Mouse (Mus musculus): ENCODE data around the gene Mab21l2.

The Mab21l2 gene

DNA sequence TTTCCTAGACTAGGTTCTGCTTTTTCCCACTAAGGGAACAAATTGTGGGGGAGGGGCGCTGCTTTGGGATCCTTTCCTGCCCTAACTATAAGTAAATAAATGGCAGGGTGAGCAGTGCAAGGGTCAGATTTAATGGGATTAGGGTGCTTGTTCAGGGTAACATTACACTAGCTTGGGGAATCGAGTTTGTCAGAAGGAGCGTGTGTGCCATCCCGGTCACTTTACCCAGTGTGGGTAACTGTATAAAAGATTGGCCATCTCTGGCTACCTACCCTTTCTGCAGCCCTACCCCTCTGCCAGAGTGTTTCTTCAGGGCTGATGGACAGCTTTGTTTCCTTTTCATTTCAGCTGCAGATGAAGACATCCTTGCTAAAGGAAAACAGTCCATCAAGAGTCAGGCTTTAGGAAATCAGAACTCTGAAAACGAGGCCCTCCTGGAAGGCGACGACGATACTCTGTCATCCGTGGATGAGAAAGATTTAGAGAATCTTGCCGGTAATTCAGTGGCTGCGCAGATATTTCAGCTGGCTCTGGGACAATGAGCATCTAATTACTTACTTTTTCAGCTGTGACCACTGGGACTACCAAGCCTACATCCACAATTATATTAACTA, 8.8 kb downstream of the Mab21l2 start:
- DNase-seq (ENCODE audit: low spot score in 2 of 2), result no peak

DNA sequence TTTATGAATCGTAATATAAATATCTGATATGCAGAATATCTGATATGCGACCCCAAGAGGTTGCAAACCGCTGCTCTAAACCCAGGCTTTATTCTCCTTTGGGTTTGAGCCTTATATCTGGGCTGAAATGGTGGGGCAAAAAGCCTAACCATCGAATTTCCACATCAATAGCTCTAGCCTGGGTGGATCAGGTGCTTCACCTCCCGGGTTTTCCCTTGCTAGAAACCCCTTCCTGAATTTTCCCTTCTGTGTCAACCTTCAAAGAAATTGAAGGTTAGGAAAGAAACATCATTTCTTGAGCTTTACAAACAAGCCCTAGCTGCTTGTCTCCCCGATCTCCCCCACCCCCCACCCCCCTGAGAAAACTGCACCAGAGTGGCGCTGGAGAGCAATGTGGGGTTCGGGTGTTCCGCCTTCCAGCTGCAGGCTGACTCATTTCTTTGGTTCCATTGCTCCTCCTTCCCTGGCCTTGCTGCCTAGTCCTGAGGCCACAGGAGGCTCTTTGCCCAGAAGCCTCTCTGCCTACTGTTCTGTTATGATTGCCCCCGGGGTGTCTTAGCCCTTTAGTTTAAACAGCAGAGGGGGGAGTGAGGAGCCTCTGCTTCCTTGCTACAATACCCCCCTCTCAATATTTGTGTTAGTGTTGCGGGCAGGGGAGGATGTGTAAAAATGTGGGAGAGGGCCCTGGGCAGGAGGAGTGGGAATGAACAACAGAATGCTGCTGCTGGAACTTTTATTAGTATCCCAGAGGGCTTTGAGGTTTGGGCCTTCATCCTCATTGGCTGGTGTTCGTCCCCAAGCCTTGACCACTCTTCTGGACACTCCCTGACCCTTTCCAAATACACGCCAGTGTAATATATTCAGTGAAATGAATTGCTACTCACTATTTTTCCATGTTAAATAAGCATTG, 9.5 kb downstream of the Mab21l2 start:
- no peak for DNase-seq (ENCODE audit: low spot score in 2 of 2)

DNA sequence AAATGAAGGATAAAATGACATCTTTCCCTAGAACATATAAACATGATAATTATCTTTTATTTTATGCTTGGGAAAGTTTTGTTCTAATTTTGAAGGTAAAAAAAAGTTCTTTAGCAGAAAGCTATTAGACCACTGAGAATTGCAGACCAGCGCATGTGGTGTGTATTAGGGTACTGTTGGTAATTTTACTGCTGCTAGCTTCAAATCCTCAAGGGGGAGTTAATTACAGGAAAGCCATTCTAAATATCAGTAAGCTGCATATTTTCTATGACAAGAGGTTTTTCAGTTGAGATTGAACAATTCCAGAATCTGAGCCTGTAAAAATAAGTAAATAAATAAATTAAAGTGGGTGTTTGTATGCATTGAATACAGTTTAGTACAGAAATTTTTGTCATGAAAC, 11.7 kb downstream of the Mab21l2 start:
- no peak for DNase-seq (ENCODE audit: low spot score in 2 of 2)

DNA sequence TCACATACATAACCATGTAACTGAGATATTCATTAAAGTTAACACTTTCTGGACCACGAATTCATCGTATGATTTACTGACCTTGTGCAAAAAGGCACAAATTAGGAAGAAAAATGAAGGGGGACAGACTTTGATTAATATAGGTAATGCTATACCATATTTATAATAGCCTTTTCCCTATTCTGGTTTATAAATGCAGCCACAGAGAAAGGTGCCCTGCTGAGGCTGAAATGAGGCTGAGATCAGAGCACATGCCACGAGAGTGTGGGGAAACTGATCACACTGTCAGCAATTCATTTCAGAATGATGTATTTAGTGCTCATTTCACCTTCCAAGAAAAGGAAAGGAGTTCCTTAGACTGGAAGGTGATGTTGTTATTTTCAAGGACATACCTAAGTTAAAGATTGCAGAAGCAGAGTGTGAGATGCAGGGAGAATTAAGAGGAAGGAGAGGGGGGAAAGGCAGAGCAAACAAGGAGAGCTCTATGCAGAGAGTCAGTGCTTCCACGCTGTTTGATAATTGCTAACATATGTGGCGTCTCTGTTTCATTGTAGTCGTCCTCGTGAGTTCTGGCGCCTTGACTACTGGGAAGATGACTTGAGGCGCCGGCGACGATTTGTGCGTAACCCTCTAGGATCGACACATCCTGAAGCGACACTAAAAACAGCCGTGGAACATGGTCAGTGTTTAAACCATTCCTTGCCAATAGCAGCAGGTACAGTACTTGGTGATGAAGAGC, 16.7 kb downstream of the Mab21l2 start:
- DNase-seq (ENCODE audit: low spot score in 2 of 2), result no peak

DNA sequence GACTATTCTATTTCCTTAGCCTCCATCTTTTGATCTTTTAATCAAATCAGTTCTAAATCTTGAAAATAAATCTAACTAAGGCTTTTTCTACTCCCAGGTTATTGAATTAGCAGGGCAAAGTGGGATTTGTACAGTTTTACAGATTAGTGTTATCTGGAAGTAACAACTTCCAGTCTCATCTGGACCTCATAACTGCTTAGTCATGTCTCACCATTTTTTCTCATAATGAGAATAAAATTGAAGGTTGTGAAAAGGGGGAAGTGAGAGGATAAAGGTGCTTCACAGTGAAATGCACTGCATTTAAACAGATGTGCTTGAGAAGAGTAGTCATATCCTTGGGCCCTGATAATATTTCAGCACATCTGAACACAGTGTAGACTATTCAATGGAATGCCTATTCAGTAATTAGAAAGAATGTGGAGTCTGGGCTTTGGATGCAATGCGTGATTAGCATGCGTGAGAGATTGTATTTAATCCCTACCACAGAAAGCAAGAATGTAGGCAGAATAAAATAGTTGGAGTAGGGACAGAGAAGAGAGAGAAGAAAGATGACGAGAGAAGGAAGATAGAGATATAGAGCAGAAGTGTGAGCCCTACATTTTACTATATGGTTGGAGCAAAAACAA, 25.4 kb downstream of the Mab21l2 start:
- no peak for DNase-seq (ENCODE audit: low spot score in 2 of 2)

DNA sequence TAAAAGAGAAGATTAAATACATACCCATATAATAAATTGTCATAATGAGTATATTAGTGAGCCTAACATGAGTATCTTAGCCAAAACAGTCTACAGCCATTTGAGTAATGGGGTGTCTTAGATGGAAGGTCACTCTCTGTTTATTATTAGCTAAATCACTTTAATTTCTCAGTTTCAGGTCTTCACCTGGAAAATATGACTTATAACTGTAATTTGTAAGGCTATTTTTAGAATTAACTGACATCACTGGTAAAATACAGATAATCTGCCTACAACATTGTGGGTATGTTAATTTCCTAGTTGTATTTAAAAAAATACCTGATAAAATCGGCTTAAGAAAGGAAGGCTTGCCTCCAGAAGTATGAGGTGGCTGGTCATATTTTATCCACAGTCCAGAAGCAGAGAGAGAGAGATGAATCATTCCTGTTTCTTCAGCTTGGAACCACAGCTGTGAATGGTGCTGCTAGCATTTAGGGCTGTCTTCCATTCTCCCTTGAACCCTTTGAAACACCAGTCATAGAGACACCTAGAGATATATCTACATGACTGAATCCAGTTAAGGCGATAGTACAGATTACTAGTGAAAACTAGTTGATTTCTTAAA, 29.8 kb downstream of the Mab21l2 start:
- no peak for DNase-seq (ENCODE audit: low spot score in 2 of 2)

DNA sequence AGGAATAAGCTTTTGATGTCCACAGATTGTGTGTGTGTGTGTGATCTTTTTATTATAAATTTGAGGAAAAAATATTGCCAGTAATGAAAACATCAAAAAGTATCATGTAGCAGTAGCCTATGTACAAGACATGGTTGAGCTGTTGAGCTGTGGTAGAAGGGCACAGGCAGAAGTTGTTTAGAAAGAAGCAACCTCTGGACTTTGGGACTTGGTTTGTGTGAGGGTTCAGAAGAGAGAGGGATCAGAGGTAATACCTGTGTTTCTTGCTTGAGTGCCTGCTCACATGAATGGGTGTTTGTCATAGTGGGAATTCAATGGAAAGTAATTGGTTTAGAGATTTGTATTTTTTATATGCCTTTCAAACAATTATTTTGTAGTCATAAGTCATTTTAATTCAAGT, 47.8 kb downstream of the Mab21l2 start:
- DNase-seq (ENCODE audit: low spot score in 2 of 2), result no peak

Measured in spleen, postnatal 36 days (tissue).